Mouse (Mus musculus) midbrain, postnatal 0 days (tissue): ENCODE data around the gene Plekhg6. TPM values are rescaled to one million over a fixed set of nuclear protein-coding genes. Genes with fewer than 3 reads are reported as not detected.

Experiments
- ATAC-seq: fragments of 200-750 bp; cut with Nextera tagmentation; 2 replicates; pipeline ENCODE4 v1.8.0; 2017; ENCODE audit warnings: moderate number of reproducible peaks, mild to moderate bottlenecking, moderate TSS enrichment, moderate library complexity; ENCODE audit not compliant: low FRiP score
- DNase-seq: peaks from one replicate; pipeline ENCODE4 v3.0.0-alpha.2; 2015; ENCODE audit warnings: low spot score
- H3K27ac ChIP-seq: fragments of 300-500 bp; sonication (generic); 2 replicates; pipeline ENCODE4 v1.5.1; 2014; ENCODE audit warnings: low read depth, mild to moderate bottlenecking, low read length, mixed read lengths
- H3K27me3 ChIP-seq: fragments of 300-500 bp; sonication (generic); 2 replicates; pipeline ENCODE4 v1.6.1; 2014; ENCODE audit warnings: low read length, control low read depth, mixed read lengths; ENCODE audit not compliant: insufficient read depth
- H3K36me3 ChIP-seq: fragments of 300-500 bp; sonication (generic); 2 replicates; pipeline ENCODE4 v1.6.1; 2014; ENCODE audit warnings: low read length, control low read depth, mixed read lengths; ENCODE audit not compliant: insufficient read depth
- H3K4me1 ChIP-seq: fragments of 300-500 bp; sonication (generic); 2 replicates; pipeline ENCODE4 v1.6.1; 2014; ENCODE audit warnings: mild to moderate bottlenecking, control low read depth, antibody characterized with exemption, low read length, mixed read lengths; ENCODE audit not compliant: insufficient read depth
- H3K4me2 ChIP-seq: fragments of 300-500 bp; sonication (generic); 2 replicates; pipeline ENCODE4 v1.6.1; 2014; ENCODE audit warnings: low read depth, mild to moderate bottlenecking, low read length, mixed read lengths; ENCODE audit not compliant: poor library complexity, severe bottlenecking
- H3K4me3 ChIP-seq: fragments of 300-500 bp; sonication (generic); 2 replicates; pipeline ENCODE4 v1.5.1; 2014; ENCODE audit warnings: low read depth, mild to moderate bottlenecking, low read length, moderate library complexity
- H3K9ac ChIP-seq: fragments of 300-500 bp; sonication (generic); replicated peaks from 2 replicates; pipeline ENCODE4 v1.6.1; 2014; ENCODE audit warnings: mild to moderate bottlenecking, low read length, moderate library complexity, mixed read lengths; ENCODE audit not compliant: poor library complexity, severe bottlenecking
- H3K9me3 ChIP-seq: fragments of 300-500 bp; sonication (generic); 2 replicates; pipeline ENCODE4 v1.6.1; 2016; ENCODE audit warnings: low read length, control low read depth
- CTCF ChIP-seq: IDR thresholded peaks from 2 replicates; pipeline ENCODE4 v1.5.1; 2016; ENCODE audit warnings: antibody characterized with exemption, mild to moderate bottlenecking
- WGBS: fragments of 180-500 bp; shearing (Covaris S2); extraction: QIAGEN DNeasy Blood & Tissue Kit; methylation state at CpG from one replicate; pipeline ENCODE4 v1.1.7; 2014; 5-methylcytosine and 5-hydroxymethylcytosine counted together
- polyA plus RNA-seq: library from polyadenylated mRNA; unstranded; fragments of >200 nt; fragmentation: Nextera tagmentation; extraction: Ambion mirVana; gene quantifications from 2 replicates; pipeline ENCODE4 v1.2.1, GENCODE M21; 2015
- total RNA-seq: library from RNA; depleted of rRNA; stranded (reverse); fragments of >200 nt; gene quantifications from 2 replicates; pipeline ENCODE4 v1.2.3, GENCODE M21; 2014

Plekhg6 gene
- total and polyA plus RNA-seq, 2 experiments from 2014 or later = 0.22 to 0.35 TPM

DNA sequence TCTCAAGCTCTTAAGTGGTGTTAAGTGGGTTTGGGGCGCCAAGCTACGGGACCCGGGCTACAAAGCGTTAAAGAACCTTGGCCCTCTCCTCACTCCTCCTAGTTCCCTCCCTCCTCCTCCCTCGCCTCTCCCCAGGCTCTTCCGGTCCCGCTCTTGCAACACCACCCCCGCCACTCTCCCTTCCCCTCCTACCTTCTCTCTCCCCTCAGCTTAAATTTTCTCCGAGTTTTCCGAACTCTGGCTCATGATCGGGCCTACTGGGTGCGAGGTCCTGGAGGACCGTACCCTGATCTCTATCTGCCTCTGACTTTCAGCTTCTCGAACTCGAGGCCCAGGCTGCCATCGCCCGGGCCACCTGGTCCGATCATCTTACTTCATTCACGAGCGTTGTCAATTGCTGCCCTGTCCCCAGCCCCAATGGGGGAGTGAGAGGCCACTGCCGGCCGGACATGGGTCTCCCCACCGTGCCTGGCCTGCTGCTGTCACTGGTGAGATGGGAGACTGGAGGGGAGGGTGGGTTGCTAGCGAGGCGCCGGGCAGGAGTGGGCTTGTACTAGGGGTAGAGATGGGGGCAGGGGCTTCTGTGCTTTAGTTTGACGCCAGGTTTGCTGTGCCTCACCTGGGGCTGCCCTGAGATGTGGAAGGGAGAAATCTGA lies 30.9 kb downstream of the Plekhg6 start:
- no peaks in the 10 kb centered on the region for H3K4me1 ChIP-seq
- peak overlapping the region; percentile 32; the same call in 1 of the 2 replicates for H3K27ac ChIP-seq
- H3K36me3 ChIP-seq = no peaks in the 10 kb centered on the region
- no peak overlapping the region; the same call in 1 of the 2 replicates for H3K9ac ChIP-seq
- ATAC-seq = no peak
- peak overlapping the region; percentile 29 for H3K4me3 ChIP-seq
- peak; percentile 42 for DNase-seq
- no peak for TF ChIP-seq CTCF
- peak overlapping the region; percentile 46 for H3K4me2 ChIP-seq
- 3% methylated on average over 26 of the region's 27 CpGs for WGBS
- H3K27me3 ChIP-seq = peaks cover 7% of the 10 kb centered on the region; the same call in 1 of the 2 replicates
- no peaks in the 10 kb centered on the region for H3K9me3 ChIP-seq

GRCm38 (mm10) chr6:125348721-125349574 lies 31.6 kb downstream of the Plekhg6 start, which contains the start of gene Tnfrsf1a:
Gene Tnfrsf1a (plus strand): TSS chr6:125349362.
- H3K4me1 ChIP-seq = no peaks in the 10 kb centered on the region
- DNase-seq (no peak), ATAC-seq (no peak)
- 9% methylated on average over 22 of the region's 22 CpGs for WGBS
- peaks cover 8% of the 10 kb centered on the region; the same call in 1 of the 2 replicates for H3K27me3 ChIP-seq
- H3K9ac ChIP-seq = no peak within 1 kb of the TSS; the same call in 1 of the 2 replicates
- H3K4me3 ChIP-seq = peak within 1 kb of the TSS; percentile 29
- H3K27ac ChIP-seq = peak within 1 kb of the TSS; percentile 32; the same call in 1 of the 2 replicates
- H3K36me3 ChIP-seq = no peaks in the 10 kb centered on the region
- H3K9me3 ChIP-seq = no peaks in the 10 kb centered on the region
- H3K4me2 ChIP-seq = peak within 1 kb of the TSS; percentile 46
- no peak for TF ChIP-seq CTCF

DNA sequence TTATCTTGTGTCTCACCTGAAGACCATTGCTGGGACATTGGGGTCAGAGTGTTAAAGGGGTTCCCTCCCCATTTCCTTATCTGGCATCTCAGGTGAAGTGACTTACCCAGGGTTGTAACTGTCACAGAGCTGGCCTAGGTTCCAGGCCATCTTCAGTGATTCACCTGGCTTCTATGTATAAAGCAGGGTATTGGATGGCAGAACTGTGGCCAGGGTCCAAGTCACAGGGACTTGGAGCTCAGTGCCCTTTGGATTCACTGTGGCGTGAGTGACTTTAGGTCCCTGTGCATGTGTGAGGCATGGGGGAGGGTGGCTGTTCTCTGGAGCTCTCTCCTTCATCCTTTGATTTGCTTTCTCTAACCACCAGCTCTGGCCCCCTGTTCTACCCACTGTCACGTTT lies 34.6 kb downstream of the Plekhg6 start:
- Histone ChIP-seq H3K9me3 (no peaks in the 10 kb centered on the region), H3K4me1 (no peaks in the 10 kb centered on the region), H3K36me3 (no peaks in the 10 kb centered on the region), H3K4me3 (no peak overlapping the region), H3K9ac (no peak overlapping the region), H3K4me2 (no peak overlapping the region), H3K27ac (no peak overlapping the region), H3K27me3 (peaks cover 10% of the 10 kb centered on the region; the same call in 1 of the 2 replicates)
- DNase-seq = no peak
- WGBS = 55% methylated on average over 2 of the region's 2 CpGs
- TF ChIP-seq CTCF = no peak
- ATAC-seq = no peak

- DNase-seq = no peak
- Histone ChIP-seq H3K4me1 (no peaks in the 10 kb centered on the region), H3K9ac (no peak overlapping the region), H3K27me3 (peaks cover 10% of the 10 kb centered on the region; the same call in 1 of the 2 replicates), H3K4me3 (no peak overlapping the region), H3K36me3 (no peaks in the 10 kb centered on the region), H3K27ac (no peak overlapping the region), H3K9me3 (no peaks in the 10 kb centered on the region), H3K4me2 (no peak overlapping the region)
- TF ChIP-seq CTCF = no peak
- 78% methylated on average over 1 of the region's 1 CpGs for WGBS
- ATAC-seq = no peak
Observed at GRCm38 (mm10) chr6:125345625-125346024, 35.0 kb downstream of the Plekhg6 start.

- H3K4me1 ChIP-seq = no peaks in the 10 kb centered on the region
- no peak overlapping the region for H3K4me2 ChIP-seq
- H3K36me3 ChIP-seq = no peaks in the 10 kb centered on the region
Observed at GRCm38 (mm10) chr6:125344866-125345265, 35.7 kb downstream of the Plekhg6 start.

More at GRCm38 (mm10) chr6:125344866-125345265, 35.7 kb downstream of the Plekhg6 start:
- H3K9me3 ChIP-seq = no peaks in the 10 kb centered on the region
- no peak overlapping the region for H3K27ac ChIP-seq
- DNase-seq (no peak), ATAC-seq (no peak)
- no peak overlapping the region for H3K9ac ChIP-seq
- no peak for TF ChIP-seq CTCF
- WGBS = 70% methylated on average over 4 of the region's 4 CpGs
- no peak overlapping the region for H3K4me3 ChIP-seq
- H3K27me3 ChIP-seq = peaks cover 5% of the 10 kb centered on the region; the same call in 1 of the 2 replicates
